Mouse (Mus musculus) small intestine, adult 2 months (tissue): ENCODE measurements around the gene Ptprn2.

ENCODE experiments used
- CTCF ChIP-seq: fragments of 200-500 bp; IDR thresholded peaks from 2 replicates; pipeline ENCODE4 v1.5.1; 2012; ENCODE audit warnings: low read depth, mild to moderate bottlenecking, control low read depth, inconsistent platforms, low read length, moderate library complexity, mixed read lengths; ENCODE audit not compliant: insufficient replicate concordance, insufficient read length; ENCODE audit errors: extremely low read depth
- POLR2A ChIP-seq: fragments of 200-500 bp; IDR thresholded peaks from 2 replicates; pipeline ENCODE4 v1.6.1; 2012; ENCODE audit warnings: low read depth, mild to moderate bottlenecking, control low read depth, inconsistent platforms, low read length, moderate library complexity

DNA sequence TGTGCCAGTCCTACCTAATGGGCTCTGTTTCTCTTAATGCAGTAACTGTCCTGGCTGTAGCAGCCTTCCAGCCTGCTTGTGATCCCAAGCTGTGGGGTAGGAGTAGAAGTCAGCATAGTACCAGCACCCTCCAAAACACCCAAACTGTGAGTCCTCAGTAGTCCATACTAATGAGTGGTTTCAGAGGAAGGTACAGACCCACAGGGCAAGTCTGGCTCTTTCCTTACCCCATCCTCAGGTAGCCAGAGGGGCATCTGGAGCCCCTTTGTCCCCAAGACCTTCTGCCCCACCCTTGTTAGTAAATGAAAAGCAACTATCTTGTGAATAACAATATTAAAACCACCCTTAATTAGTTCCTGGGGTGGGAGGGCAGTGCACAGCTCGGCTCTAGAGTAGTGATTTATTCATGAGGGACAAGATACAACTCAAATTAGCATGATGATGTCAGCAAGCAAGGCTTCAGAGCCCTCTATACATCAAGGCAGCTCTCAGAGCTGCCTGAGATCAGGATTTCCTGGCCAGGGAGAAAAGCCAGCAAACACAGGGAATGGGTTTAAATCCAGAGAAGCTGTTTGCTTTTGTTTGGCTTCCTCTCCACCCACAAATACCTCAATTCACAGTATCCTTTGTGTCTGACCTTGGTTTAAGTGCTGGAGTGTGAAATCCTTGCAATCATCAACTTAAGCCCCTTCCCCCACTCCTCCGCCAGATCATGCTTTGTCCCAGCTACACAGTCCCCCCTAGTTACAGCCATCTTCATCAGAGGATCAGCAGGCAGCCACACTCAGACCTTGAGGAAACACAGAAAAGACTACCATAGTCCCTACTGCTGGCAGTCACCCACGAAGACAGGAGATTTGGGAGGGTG, 562.1 kb downstream of the Ptprn2 start:
- no peak for TF ChIP-seq POLR2A
- TF ChIP-seq CTCF = no peak
